Mouse (Mus musculus) adrenal gland (tissue): Measurements from ENCODE around the gene Tex19.2.

Source experiments
- intact Hi-C: fragments of 180-260 bp; cut with DNase I; formaldehyde crosslinking; loops from one replicate; pipeline ENCODE4 v1.15.1; 2025

Tex19.2 gene

DNA sequence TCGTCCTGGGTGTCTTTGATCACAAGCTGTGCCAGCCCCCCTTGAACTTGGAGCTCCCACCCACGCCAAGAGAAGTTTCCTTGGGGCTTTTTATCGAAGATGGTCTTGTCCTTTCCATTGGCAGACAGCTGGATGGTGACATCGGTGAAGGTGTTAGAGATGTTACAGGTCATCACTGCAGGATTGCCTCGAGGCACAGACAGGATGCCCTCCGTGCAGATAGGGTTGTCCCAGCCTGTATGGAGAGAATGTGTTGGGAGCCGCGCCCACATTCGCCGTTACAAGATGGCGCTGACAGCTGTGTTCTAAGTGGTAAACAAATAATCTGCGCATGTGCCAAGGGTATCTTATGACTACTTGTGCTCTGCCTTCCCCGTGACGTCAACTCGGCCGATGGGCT is 48.8 kb downstream of the Tex19.2 start:
- intact Hi-C loops: loop anchor here (5.0 kb wide), 1 partner anchor 58 kb away; no protein-coding TSS in a partner anchor

GRCm38 (mm10) chr11:121067895-121068294 is 50.6 kb downstream of the Tex19.2 start:
- intact Hi-C loops: loop anchor here (5.0 kb wide), 1 partner anchor 59 kb away; no protein-coding TSS in a partner anchor
